Mouse (Mus musculus) E14TG2a.4 (cell line): ENCODE measurements around the gene Tbc1d1.

Experiments used
- CTCF ChIP-seq: conservative IDR thresholded peaks from 2 replicates; pipeline ENCODE4 v1.5.1; 2014; ENCODE audit warnings: low read length
- NANOG ChIP-seq: IDR thresholded peaks from 2 replicates; pipeline ENCODE4 v1.6.1; 2014; ENCODE audit warnings: borderline replicate concordance, low read length, mixed read lengths
- POU5F1 ChIP-seq: IDR thresholded peaks from 2 replicates; pipeline ENCODE4 v1.6.1; 2014; ENCODE audit warnings: low read length, borderline replicate concordance

DNA sequence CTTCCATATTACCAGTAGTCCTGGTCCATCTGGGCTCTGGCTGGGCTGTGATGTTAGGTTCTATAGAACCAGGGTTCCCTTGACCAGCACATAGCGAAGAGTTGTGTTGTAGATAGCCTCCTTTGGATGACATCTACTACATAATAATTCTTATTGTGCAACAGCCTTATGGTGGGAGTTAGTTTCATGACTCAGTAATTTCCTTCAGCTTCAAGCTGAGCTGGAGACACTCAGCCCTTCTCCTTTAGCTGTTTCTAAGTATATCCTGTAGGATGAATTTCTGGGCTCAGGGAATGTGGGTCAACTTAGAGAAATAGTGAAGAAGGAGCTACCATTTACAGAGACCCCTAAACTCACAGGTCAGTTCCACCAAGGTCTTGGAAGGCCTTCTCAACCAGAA is 2.8 kb upstream of the Tbc1d1 start:
- TF ChIP-seq CTCF = no peak
- no peak for TF ChIP-seq NANOG
- no peak for TF ChIP-seq POU5F1
